Mouse (Mus musculus) heart, embryonic 12.5 days (tissue): ENCODE results near the gene Art2b. TPM values are rescaled to one million over a fixed set of nuclear protein-coding genes. Genes with fewer than 3 reads are reported as not detected.
"Not testable (repeated sequence)": the region's sequence is repeated elsewhere in the genome, so short reads cannot be mapped to it uniquely, and the experiment has no call there.

ENCODE experiments used
- ATAC-seq: fragments of 200-750 bp; cut with Nextera tagmentation; 2 replicates; pipeline ENCODE4 v1.8.0; 2017; ENCODE audit warnings: moderate TSS enrichment, moderate library complexity; ENCODE audit not compliant: insufficient number of reproducible peaks, low FRiP score
- H3K27ac ChIP-seq: fragments of 300-500 bp; sonication (generic); 2 replicates; pipeline ENCODE4 v1.5.1; 2016; ENCODE audit warnings: mild to moderate bottlenecking, moderate library complexity; ENCODE audit not compliant: poor library complexity, severe bottlenecking
- H3K27me3 ChIP-seq: fragments of 300-500 bp; sonication (generic); replicated peaks from 2 replicates; pipeline ENCODE4 v1.6.1; 2016; ENCODE audit warnings: mild to moderate bottlenecking, moderate library complexity
- H3K36me3 ChIP-seq: fragments of 300-500 bp; sonication (generic); 2 replicates; pipeline ENCODE4 v1.6.1; 2016; ENCODE audit warnings: mild to moderate bottlenecking, moderate library complexity
- H3K4me1 ChIP-seq: fragments of 300-500 bp; sonication (generic); replicated peaks from 2 replicates; pipeline ENCODE4 v1.6.1; 2016; ENCODE audit warnings: mild to moderate bottlenecking
- H3K4me2 ChIP-seq: fragments of 300-500 bp; sonication (generic); 2 replicates; pipeline ENCODE4 v1.6.1; 2016; ENCODE audit warnings: mild to moderate bottlenecking, moderate library complexity
- H3K4me3 ChIP-seq: fragments of 300-500 bp; sonication (generic); 2 replicates; pipeline ENCODE4 v1.5.1; 2016; ENCODE audit warnings: mild to moderate bottlenecking
- H3K9ac ChIP-seq: fragments of 300-500 bp; sonication (generic); 2 replicates; pipeline ENCODE4 v1.6.1; 2016; ENCODE audit warnings: mild to moderate bottlenecking, moderate library complexity
- H3K9me3 ChIP-seq: fragments of 300-500 bp; sonication (generic); replicated peaks from 2 replicates; pipeline ENCODE4 v1.6.1; 2016; ENCODE audit warnings: mild to moderate bottlenecking, moderate library complexity
- WGBS: fragments of 180-500 bp; shearing (Covaris S2); methylation state at CpG from one replicate; pipeline ENCODE4 v1.1.7; 2016; 5-methylcytosine and 5-hydroxymethylcytosine counted together
- polyA plus RNA-seq: library from polyadenylated mRNA; unstranded; fragments of >200 nt; fragmentation: Nextera tagmentation; extraction: Ambion mirVana; gene quantifications from 2 replicates; pipeline ENCODE4 v1.2.1, GENCODE M21; 2016

Art2b gene
- not detected in 2 replicates for polyA plus RNA-seq

DNA sequence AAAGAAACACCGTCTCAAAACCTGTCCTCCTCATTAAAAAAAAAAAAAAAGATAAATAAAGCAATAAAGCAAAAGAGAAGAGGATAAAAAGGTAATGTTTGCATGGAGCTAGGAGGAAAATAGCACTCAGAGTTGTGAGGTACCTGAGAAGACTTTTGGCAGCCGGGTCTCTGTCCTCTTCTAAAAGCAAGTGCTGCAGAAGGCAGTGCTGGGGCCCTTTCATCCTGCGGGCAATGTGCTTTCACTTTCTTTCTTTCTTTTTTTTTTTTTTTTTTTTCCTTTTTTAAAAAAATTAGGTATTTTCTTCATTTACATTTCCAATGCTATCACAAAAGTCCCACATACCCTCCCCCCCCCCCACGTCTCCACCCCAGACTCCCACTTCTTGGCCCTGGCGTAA is at the start of gene Art2b:
Gene Art2b, minus strand, starts transcription at position 193 of the 400 bp plus-strand sequence.
- H3K4me3 ChIP-seq, result no peak within 1 kb of the TSS
- WGBS, result 79% methylated on average over 5 of the region's 5 CpGs
- no peak within 1 kb of the TSS for H3K9ac ChIP-seq
- no peaks in the 10 kb centered on the region for H3K27me3 ChIP-seq
- no peak within 1 kb of the TSS for H3K4me2 ChIP-seq
- no peak for ATAC-seq
- no peaks in the 10 kb centered on the region for H3K9me3 ChIP-seq
- no peak within 1 kb of the TSS for H3K27ac ChIP-seq
- no peaks in the 10 kb centered on the region for H3K4me1 ChIP-seq
- H3K36me3 ChIP-seq, result no peaks in the 10 kb centered on the region

DNA sequence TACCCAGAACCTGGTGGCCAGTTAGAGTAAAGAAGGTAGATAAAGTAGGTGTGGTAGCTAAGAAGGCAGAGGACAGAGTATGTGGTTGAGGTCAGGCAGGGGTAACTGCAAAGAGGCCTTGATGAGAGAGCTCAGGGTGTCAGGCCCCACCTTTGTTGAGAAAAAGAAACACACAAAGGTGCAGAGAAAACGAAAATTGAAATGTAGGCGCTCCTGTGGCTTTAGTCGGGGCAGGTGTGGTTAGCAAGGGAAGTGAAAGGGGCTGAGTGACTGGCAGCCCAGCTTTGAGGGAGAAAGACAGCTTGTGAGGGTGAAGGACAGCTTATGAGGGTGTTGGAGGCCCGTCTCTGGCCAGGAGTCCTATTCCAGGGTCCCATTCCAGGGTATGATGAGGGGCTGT is 49.1 kb upstream of the Art2b start:
- Histone ChIP-seq H3K27ac (no peak overlapping the region), H3K9ac (no peak overlapping the region), H3K4me2 (no peak overlapping the region), H3K9me3 (no peaks in the 10 kb centered on the region), H3K27me3 (no peaks in the 10 kb centered on the region), H3K4me3 (no peak overlapping the region), H3K4me1 (no peaks in the 10 kb centered on the region), H3K36me3 (no peaks in the 10 kb centered on the region)
- WGBS, result 80% methylated on average over 4 of the region's 4 CpGs
- ATAC-seq, result no peak

DNA sequence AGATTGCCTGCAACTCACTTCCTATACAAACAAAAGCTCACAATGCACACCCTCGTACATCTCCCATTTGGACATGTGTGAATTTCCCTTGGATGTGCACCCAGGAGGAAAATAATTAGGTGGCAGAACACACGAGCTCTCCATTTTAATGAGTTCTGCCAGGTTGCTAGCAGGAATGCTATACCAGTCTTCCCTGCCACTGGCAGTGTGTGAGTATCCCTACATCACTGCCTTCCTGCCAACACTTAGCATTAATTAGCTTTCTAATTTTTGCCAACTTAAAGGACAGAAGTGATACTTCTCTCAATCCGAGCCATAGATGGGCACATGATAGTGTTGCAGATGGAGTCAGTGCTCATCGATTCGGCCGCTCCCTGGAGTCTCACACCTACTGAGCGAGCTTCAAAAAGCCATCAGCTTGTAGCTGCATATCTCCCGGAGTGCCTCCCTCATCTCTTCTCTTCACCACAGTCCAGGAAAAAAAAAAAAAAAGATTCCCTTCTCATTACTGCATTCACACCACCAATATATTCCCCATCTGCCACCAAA is 48.3 kb upstream of the Art2b start:
- Histone ChIP-seq H3K27ac (no peak overlapping the region), H3K4me2 (no peak overlapping the region), H3K36me3 (no peaks in the 10 kb centered on the region), H3K27me3 (no peaks in the 10 kb centered on the region), H3K4me3 (no peak overlapping the region), H3K9me3 (no peaks in the 10 kb centered on the region), H3K4me1 (no peaks in the 10 kb centered on the region), H3K9ac (no peak overlapping the region)
- no peak for ATAC-seq
- 65% methylated on average over 8 of the region's 8 CpGs for WGBS

DNA sequence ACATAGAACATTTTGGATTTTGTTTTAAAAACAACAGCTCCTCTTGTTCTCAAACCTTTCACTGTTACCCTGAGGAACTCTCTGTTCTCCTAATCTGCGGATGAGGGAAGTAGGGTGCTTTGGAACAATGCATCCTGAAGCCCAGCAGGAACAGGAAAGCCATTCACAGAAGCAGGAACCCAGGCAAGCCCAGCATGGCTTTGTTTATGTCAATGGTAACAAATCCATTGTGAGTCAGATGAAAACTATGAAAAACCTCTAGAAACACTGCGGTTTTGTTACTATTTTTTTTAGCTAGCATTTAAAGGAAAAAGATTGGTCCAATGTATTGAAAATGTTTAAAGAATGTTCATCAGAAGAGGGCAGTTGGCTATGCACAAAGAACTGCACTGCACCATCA is 43.1 kb upstream of the Art2b start:
- ATAC-seq, result no peak
- Histone ChIP-seq H3K27me3 (no peaks in the 10 kb centered on the region), H3K9ac (no peak overlapping the region), H3K9me3 (no peaks in the 10 kb centered on the region), H3K27ac (no peak overlapping the region), H3K4me3 (no peak overlapping the region), H3K36me3 (no peaks in the 10 kb centered on the region), H3K4me2 (no peak overlapping the region), H3K4me1 (no peaks in the 10 kb centered on the region)
- WGBS, result 48% methylated on average over 2 of the region's 2 CpGs

DNA sequence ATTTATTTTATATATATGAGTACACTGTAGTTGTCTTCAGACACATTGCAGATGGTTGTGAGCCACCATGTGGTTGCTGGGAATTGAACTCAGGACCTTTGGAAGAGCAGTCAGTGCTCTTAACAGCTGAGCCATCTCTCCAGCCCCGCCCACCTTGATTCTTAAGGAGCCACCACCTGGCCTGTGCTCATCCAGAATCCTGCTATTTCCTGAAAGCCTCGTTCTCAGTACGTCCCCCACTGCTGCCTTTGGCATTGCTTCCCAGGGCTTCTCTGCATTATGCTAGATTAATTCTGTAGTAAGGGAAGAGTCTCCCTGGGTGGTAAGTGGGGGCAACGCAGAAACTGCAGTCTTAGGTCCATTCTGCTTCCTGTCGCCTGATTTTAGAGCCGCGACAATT is 41.8 kb upstream of the Art2b start:
- not testable (repeated sequence) for H3K27ac ChIP-seq, ATAC-seq, H3K27me3 ChIP-seq, H3K4me1 ChIP-seq, H3K4me2 ChIP-seq, H3K4me3 ChIP-seq, H3K9me3 ChIP-seq, H3K9ac ChIP-seq, H3K36me3 ChIP-seq
- whole genome bisulfite sequencing, result 67% methylated on average over 7 of the region's 7 CpGs

DNA sequence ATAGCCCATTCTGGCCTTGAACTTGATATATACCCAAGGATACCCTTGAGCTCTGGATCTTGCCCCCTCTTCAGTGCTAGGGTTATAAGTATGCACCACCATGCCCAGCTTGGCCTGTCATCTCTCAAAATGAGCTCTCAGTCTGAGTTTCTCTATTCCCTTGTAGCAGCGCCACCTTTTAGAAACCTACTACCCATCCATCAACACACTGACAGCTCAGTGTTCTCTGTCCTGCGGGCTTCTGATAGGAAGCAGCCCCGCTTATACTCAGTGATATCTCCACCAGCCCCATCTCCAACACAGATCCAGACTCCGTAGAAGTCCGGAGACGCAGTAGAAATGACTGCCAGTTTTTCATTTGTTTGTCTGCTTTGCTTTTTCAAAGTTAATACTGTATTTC is 38.9 kb upstream of the Art2b start:
- Histone ChIP-seq H3K9ac (no peak overlapping the region), H3K36me3 (no peaks in the 10 kb centered on the region), H3K4me3 (no peak overlapping the region), H3K27me3 (0 out of 2 replicates have a peak, but pooled peaks cover 4% of the 10 kb centered on the region), H3K9me3 (no peaks in the 10 kb centered on the region), H3K27ac (no peak overlapping the region), H3K4me2 (no peak overlapping the region), H3K4me1 (no peaks in the 10 kb centered on the region)
- WGBS, result 39% methylated on average over 6 of the region's 6 CpGs
- no peak for ATAC-seq

DNA sequence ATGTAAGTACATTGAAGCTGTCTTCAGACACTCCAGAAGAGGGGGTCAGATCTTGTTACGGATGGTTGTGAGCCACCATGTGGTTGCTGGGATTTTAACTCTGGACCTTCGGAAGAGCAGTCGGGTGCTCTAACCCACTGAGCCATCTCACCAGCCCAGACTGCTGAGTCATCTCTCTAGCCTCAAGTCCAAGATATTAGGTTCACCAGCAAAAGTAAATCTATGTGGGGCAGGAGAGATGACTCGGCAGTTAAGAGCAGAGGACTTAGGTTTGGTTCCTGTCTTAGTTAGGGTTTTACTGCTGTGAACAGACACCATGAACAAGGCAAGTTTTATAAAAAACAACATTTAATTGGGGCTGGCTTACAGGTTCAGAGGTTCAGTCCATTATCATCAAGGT is 36.5 kb upstream of the Art2b start:
- H3K4me2 ChIP-seq, H3K9me3 ChIP-seq, H3K4me3 ChIP-seq, H3K27me3 ChIP-seq, ATAC-seq, H3K27ac ChIP-seq, H3K9ac ChIP-seq, H3K4me1 ChIP-seq, H3K36me3 ChIP-seq: not testable (repeated sequence)
- 77% methylated on average over 4 of the region's 4 CpGs for WGBS

DNA sequence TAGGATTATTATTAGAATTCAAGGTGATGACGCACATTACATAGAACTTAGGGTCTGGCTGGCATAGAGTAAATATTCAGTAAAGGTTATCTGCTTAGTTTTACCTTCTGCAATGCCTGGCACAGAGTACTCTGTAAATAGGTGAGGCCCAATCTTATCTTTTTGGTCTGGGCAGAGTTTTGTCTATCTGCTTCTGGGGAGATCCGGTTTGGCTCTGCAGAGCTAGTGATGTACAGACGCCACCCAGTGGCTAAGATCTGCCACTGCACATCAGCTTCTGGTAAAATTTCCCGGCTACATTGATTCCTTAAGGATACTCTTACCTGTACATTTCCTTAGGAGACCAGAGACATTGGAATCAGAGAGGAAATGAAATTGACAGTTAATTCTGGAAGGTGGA is 35.0 kb upstream of the Art2b start:
- Histone ChIP-seq H3K27ac (no peak overlapping the region), H3K4me1 (peaks cover 6% of the 10 kb centered on the region), H3K9me3 (no peaks in the 10 kb centered on the region), H3K27me3 (0 out of 2 replicates have a peak, but pooled peaks cover 4% of the 10 kb centered on the region), H3K4me3 (no peak overlapping the region), H3K9ac (no peak overlapping the region), H3K36me3 (no peaks in the 10 kb centered on the region), H3K4me2 (no peak overlapping the region)
- ATAC-seq, result no peak
- WGBS, result 26% methylated on average over 4 of the region's 4 CpGs

DNA sequence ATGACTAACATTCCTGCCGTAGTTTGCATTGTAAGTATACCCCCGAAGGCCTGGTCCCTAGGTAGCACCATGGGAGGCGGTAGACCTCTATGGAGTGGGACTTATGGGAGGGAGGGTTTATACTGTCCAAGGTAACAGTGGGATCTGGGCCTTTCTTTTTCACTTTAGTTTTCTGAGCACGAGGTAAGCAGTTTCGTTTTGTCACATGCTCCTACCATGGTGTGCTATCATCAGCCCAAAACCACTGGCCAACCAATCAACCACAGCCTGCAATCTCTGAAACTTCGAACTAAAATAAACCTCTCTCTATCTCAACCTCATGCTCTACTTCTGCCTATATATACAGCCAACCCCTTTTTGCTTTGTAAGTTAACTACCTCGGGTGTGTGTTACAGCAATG is 32.9 kb upstream of the Art2b start:
- WGBS, result 65% methylated on average over 7 of the region's 7 CpGs
- Histone ChIP-seq H3K4me1 (peaks cover 6% of the 10 kb centered on the region), H3K36me3 (no peaks in the 10 kb centered on the region), H3K9ac (no peak overlapping the region), H3K27me3 (0 out of 2 replicates have a peak, but pooled peaks cover 4% of the 10 kb centered on the region), H3K4me3 (no peak overlapping the region), H3K9me3 (no peaks in the 10 kb centered on the region), H3K27ac (no peak overlapping the region), H3K4me2 (no peak overlapping the region)
- ATAC-seq, result no peak

DNA sequence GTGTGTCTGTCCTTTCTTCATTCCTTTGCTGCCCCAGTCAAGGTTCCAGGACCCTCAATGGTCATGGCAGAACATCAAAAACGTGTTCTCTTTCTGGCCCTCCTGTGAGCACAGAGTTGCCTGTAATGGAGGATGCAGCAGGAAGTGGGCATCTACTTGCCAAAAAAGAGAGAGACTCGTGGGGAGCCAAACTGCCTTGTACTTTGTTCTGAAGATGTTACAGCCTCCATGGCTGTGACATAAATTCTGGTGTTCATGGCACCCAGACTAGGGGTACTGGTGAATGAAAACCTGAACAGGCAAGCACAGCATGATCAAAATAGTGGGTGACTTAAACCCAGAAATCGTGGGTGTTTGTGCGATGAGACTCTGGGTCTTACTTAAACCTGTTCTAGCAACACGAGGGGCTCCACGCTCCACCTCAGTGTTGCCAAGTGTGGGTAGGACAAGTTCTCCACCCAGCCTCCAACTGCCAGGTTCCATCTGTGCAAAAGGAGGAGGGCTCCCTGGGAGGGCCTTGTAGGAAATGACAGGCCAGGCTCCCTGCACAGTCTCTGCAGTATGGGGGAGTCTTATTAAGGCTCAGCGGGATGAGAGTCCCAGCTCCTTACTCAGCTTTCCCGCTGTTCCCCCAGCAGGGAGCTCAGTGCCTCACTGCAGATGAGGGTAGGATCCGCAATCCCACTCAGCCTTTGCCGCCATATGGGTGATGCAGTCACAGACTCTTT is 32.2 kb upstream of the Art2b start:
- H3K4me2 ChIP-seq, result no peak overlapping the region
- H3K4me1 ChIP-seq, result peaks cover 6% of the 10 kb centered on the region
- H3K9ac ChIP-seq, result no peak overlapping the region
- no peak for ATAC-seq
- H3K36me3 ChIP-seq, result no peaks in the 10 kb centered on the region
- H3K27me3 ChIP-seq, result no peaks in the 10 kb centered on the region
- WGBS, result 69% methylated on average over 10 of the region's 10 CpGs
- no peak overlapping the region for H3K27ac ChIP-seq
- no peak overlapping the region for H3K4me3 ChIP-seq
- no peaks in the 10 kb centered on the region for H3K9me3 ChIP-seq

DNA sequence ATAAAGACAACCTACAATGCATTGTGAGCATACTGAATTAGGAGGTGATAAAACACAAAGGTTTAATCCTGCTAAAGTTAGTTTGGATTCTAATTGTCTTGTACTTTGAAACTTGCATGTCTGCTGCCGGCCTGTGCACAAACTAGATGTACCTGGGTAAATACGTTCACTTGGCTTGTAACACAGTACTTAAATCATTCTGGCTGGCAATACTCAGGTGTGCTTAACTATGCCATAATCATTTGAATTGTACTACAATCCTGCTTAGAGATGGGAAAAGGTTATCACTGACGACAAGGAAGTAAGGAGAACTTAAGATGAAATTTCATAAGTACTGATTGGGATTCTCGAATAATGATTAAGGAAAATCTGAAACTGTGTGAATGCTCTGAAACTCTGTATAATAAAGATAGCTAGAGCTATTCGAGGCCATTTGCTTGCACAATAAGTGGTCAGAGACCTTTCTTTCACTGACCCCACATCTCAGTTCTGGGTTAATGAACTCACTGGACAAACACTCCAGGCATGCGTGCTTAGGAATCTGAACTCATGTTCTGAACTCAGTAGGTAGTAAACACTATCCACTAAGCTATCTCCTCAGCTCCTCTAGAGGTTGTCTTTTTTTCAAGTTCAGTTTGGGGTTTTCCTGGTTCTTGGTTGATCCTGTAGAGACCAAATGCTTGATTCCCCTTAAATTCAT is 30.9 kb upstream of the Art2b start:
- WGBS, result 70% methylated on average over 6 of the region's 6 CpGs
- Histone ChIP-seq H3K36me3 (no peaks in the 10 kb centered on the region), H3K4me2 (no peak overlapping the region), H3K27ac (no peak overlapping the region), H3K9ac (no peak overlapping the region), H3K27me3 (no peaks in the 10 kb centered on the region), H3K4me1 (peaks cover 6% of the 10 kb centered on the region), H3K9me3 (no peaks in the 10 kb centered on the region; the same call in 1 of the 2 replicates), H3K4me3 (no peak overlapping the region)
- no peak for ATAC-seq
